Comparison of ENCODE assay signal across 18 mouse cellular contexts in genomic region chr4:104656728-104657127, GRCm38 (mm10).
DNase-seq lines count a peak whose midpoint lies in the region; ATAC-seq and TF ChIP-seq lines count a peak whose summit lies in the region.
"Had no signal": no experiment of that assay in that cellular context is flagged by ENCODE, and none has a peak within 500 bp of the region (broad histone marks: within the 10 kb centered on the region; RNA-seq: fewer than 3 reads in every experiment).

No protein-coding gene starts in this region.

- TF ChIP-seq CTCF in kidney, adult 2 months (conservative IDR thresholded peaks at IDR 0.05; ENCODE audit: insufficient read depth, insufficient read length, low read depth, low read length) = no peak
- no peak for TF ChIP-seq CTCF in midbrain, postnatal 0 days (IDR thresholded peaks at IDR 0.05)
- TF ChIP-seq CTCF in olfactory bulb, adult 2 months (IDR thresholded peaks at IDR 0.05; ENCODE audit: insufficient read depth, low read depth, low read length) = no peak

- H3K9me3 ChIP-seq in midbrain, postnatal 0 days (ENCODE audit: low read length) = no peaks in the 10 kb centered on the region
- H3K9me3 ChIP-seq in midbrain, embryonic 11.5 days (ENCODE audit: control insufficient read depth, low read length) = no peaks in the 10 kb centered on the region
- no peaks in the 10 kb centered on the region for H3K9me3 ChIP-seq in heart, embryonic 12.5 days (replicated peaks)
- H3K9me3 ChIP-seq in intestine, embryonic 16.5 days (ENCODE audit: control insufficient read depth, low read length) = no peaks in the 10 kb centered on the region
- H3K9me3 ChIP-seq: embryonic facial prominence, embryonic 13.5 days; hindbrain, embryonic 12.5 days; intestine, embryonic 15.5 days; lung, embryonic 15.5 days had no signal

- H3K9ac ChIP-seq in midbrain, postnatal 0 days (replicated peaks; ENCODE audit: low read length, poor library complexity, severe bottlenecking) = no peak overlapping the region
- H3K9ac ChIP-seq in midbrain, embryonic 11.5 days (ENCODE audit: low read length) = no peak overlapping the region
- H3K9ac ChIP-seq in heart, embryonic 12.5 days = no peak overlapping the region
- H3K9ac ChIP-seq in intestine, embryonic 16.5 days (ENCODE audit: low read depth, low read length) = no peak overlapping the region
- H3K9ac ChIP-seq: embryonic facial prominence, embryonic 13.5 days; hindbrain, embryonic 12.5 days; intestine, embryonic 15.5 days; lung, embryonic 15.5 days had no signal

- peak; percentile 54 for DNase-seq in kidney, adult 2 months
- DNase-seq in kidney, postnatal 10 days = no peak
- DNase-seq in midbrain, postnatal 0 days (ENCODE audit: low spot score) = no peak
- no peak for DNase-seq in midbrain, embryonic 11.5 days (ENCODE audit: low spot score, missing footprints)
- no peak for DNase-seq in embryo, embryonic 11 days
- DNase-seq: adrenal gland, adult 8-10 months; cerebellum, postnatal 25 days; liver; retina, postnatal 1 day; thymus, adult 2 months had no signal

- ATAC-seq in midbrain, postnatal 0 days (ENCODE audit: low FRiP score) = no peak
- no peak for ATAC-seq in midbrain, embryonic 11.5 days (ENCODE audit: low FRiP score)
- no peak for ATAC-seq in heart, embryonic 12.5 days (ENCODE audit: insufficient number of reproducible peaks, low FRiP score)
- ATAC-seq in intestine, embryonic 16.5 days = no peak
- ATAC-seq: intestine, embryonic 15.5 days had no signal

- TF ChIP-seq POLR2A in kidney, adult 2 months (IDR thresholded peaks at IDR 0.05; ENCODE audit: low read depth, low read length) = no peak
- TF ChIP-seq POLR2A in olfactory bulb, adult 2 months (IDR thresholded peaks at IDR 0.05; ENCODE audit: insufficient read depth, low read depth, low read length) = no peak

- WGBS in kidney, adult 2 months = 64% methylated on average over 7 of the region's 7 CpGs
- WGBS in midbrain, postnatal 0 days = 74% methylated on average over 7 of the region's 7 CpGs
- 79% methylated on average over 7 of the region's 7 CpGs for WGBS in midbrain, embryonic 11.5 days
- 50% methylated on average over 7 of the region's 7 CpGs for WGBS in heart, embryonic 12.5 days
- WGBS in olfactory bulb, adult 2 months = 41% methylated on average over 7 of the region's 7 CpGs
- WGBS in intestine, embryonic 16.5 days = 82% methylated on average over 7 of the region's 7 CpGs

- H3K36me3 ChIP-seq in kidney, adult 2 months (ENCODE audit: control insufficient read depth, insufficient read depth, low read length) = no peaks in the 10 kb centered on the region
- H3K36me3 ChIP-seq in midbrain, postnatal 0 days (ENCODE audit: insufficient read depth, low read length) = no peaks in the 10 kb centered on the region
- H3K36me3 ChIP-seq in midbrain, embryonic 11.5 days (ENCODE audit: control insufficient read depth, insufficient read depth, low read length) = no peaks in the 10 kb centered on the region
- no peaks in the 10 kb centered on the region for H3K36me3 ChIP-seq in heart, embryonic 12.5 days
- H3K36me3 ChIP-seq in intestine, embryonic 16.5 days (ENCODE audit: control insufficient read depth, insufficient read depth, low read length) = no peaks in the 10 kb centered on the region
- H3K36me3 ChIP-seq: embryonic facial prominence, embryonic 13.5 days; G1E; hindbrain, embryonic 12.5 days; intestine, embryonic 15.5 days; lung, embryonic 15.5 days had no signal

- no peaks in the 10 kb centered on the region for H3K27me3 ChIP-seq in kidney, adult 2 months (replicated peaks; ENCODE audit: control insufficient read depth, insufficient read depth, low read length)
- no peaks in the 10 kb centered on the region for H3K27me3 ChIP-seq in midbrain, postnatal 0 days (ENCODE audit: insufficient read depth, low read length)
- H3K27me3 ChIP-seq in midbrain, embryonic 11.5 days (ENCODE audit: control insufficient read depth, insufficient read depth, low read length) = no peaks in the 10 kb centered on the region
- no peaks in the 10 kb centered on the region for H3K27me3 ChIP-seq in heart, embryonic 12.5 days (replicated peaks)
- H3K27me3 ChIP-seq in intestine, embryonic 16.5 days (replicated peaks; ENCODE audit: control insufficient read depth, insufficient read depth, low read length) = no peaks in the 10 kb centered on the region
- H3K27me3 ChIP-seq: embryonic facial prominence, embryonic 13.5 days; hindbrain, embryonic 12.5 days; intestine, embryonic 15.5 days; lung, embryonic 15.5 days had no signal

- H3K4me2 ChIP-seq in midbrain, postnatal 0 days (ENCODE audit: low read depth, low read length, poor library complexity, severe bottlenecking) = no peak overlapping the region
- H3K4me2 ChIP-seq in midbrain, embryonic 11.5 days = no peak overlapping the region
- 0 out of 2 replicates have a peak overlapping the region, but pooled peaks have one; percentile 9 for H3K4me2 ChIP-seq in heart, embryonic 12.5 days
- no peak overlapping the region for H3K4me2 ChIP-seq in intestine, embryonic 16.5 days (ENCODE audit: low read depth, low read length)
- H3K4me2 ChIP-seq: embryonic facial prominence, embryonic 13.5 days; hindbrain, embryonic 12.5 days; intestine, embryonic 15.5 days; lung, embryonic 15.5 days had no signal

- no peak overlapping the region for H3K4me3 ChIP-seq in kidney, adult 2 months (ENCODE audit: insufficient read depth, low read depth, low read length)
- no peak overlapping the region for H3K4me3 ChIP-seq in midbrain, postnatal 0 days (ENCODE audit: low read depth, low read length)
- H3K4me3 ChIP-seq in midbrain, embryonic 11.5 days (ENCODE audit: low read depth, low read length) = no peak overlapping the region
- H3K4me3 ChIP-seq in heart, embryonic 12.5 days = no peak overlapping the region
- no peak overlapping the region for H3K4me3 ChIP-seq in olfactory bulb, adult 2 months (ENCODE audit: insufficient read depth, low read depth, low read length)
- H3K4me3 ChIP-seq in intestine, embryonic 16.5 days (ENCODE audit: low read length) = no peak overlapping the region
- H3K4me3 ChIP-seq: embryonic facial prominence, embryonic 13.5 days; hindbrain, embryonic 12.5 days; intestine, embryonic 15.5 days; lung, embryonic 15.5 days had no signal

- H3K27ac ChIP-seq in kidney, adult 2 months (ENCODE audit: insufficient read depth, low read depth, low read length) = no peak overlapping the region
- 0 out of 2 replicates have a peak overlapping the region, but pooled peaks have one; percentile 43 for H3K27ac ChIP-seq in midbrain, postnatal 0 days (ENCODE audit: low read depth, low read length)
- H3K27ac ChIP-seq in midbrain, embryonic 11.5 days (ENCODE audit: low read depth, low read length) = no peak overlapping the region
- peak overlapping the region; percentile 57; the same call in 1 of the 2 replicates for H3K27ac ChIP-seq in heart, embryonic 12.5 days (ENCODE audit: poor library complexity, severe bottlenecking)
- H3K27ac ChIP-seq in olfactory bulb, adult 2 months (ENCODE audit: insufficient read depth, low read depth, low read length) = peak overlapping the region; percentile 72
- no peak overlapping the region for H3K27ac ChIP-seq in intestine, embryonic 16.5 days (ENCODE audit: low read length)
- H3K27ac ChIP-seq: embryonic facial prominence, embryonic 13.5 days; hindbrain, embryonic 12.5 days; intestine, embryonic 15.5 days; lung, embryonic 15.5 days had no signal

- H3K4me1 ChIP-seq in kidney, adult 2 months (ENCODE audit: control insufficient read depth, insufficient read depth, low read length) = peaks cover 2% of the 10 kb centered on the region; the same call in 1 of the 2 replicates
- no peaks in the 10 kb centered on the region for H3K4me1 ChIP-seq in midbrain, postnatal 0 days (ENCODE audit: insufficient read depth, low read length)
- no peaks in the 10 kb centered on the region for H3K4me1 ChIP-seq in midbrain, embryonic 11.5 days (ENCODE audit: control insufficient read depth, insufficient read depth, low read length)
- peaks cover 16% of the 10 kb centered on the region for H3K4me1 ChIP-seq in heart, embryonic 12.5 days (replicated peaks)
- peaks cover 12% of the 10 kb centered on the region for H3K4me1 ChIP-seq in olfactory bulb, adult 2 months (ENCODE audit: control insufficient read depth, insufficient read depth, low read length)
- H3K4me1 ChIP-seq in intestine, embryonic 16.5 days (ENCODE audit: control insufficient read depth, insufficient read depth, low read length) = no peaks in the 10 kb centered on the region
- H3K4me1 ChIP-seq: embryonic facial prominence, embryonic 13.5 days; intestine, embryonic 15.5 days; lung, embryonic 15.5 days had no signal

Comparison
In these comparisons a context has a peak if more than half of its experiments do, and no peak if none do; other contexts are left out.
1. H3K27ac ChIP-seq: peak in midbrain, postnatal 0 days (single experiment), heart, embryonic 12.5 days (single experiment) and olfactory bulb, adult 2 months (single experiment); none in kidney, adult 2 months (single experiment), midbrain, embryonic 11.5 days (single experiment) and intestine, embryonic 16.5 days (single experiment).